Mouse (Mus musculus) left cerebral cortex, adult 11 months (tissue): ENCODE measurements around the gene Tmc3.

Experiments used
- DNase-seq: peaks from one replicate; pipeline ENCODE4 v3.0.0; 2022; ENCODE audit warnings: low spot score

Tmc3 gene

GRCm38 (mm10) chr7:83637781-83638583 lies 53.3 kb downstream of the Tmc3 start:
- no peak for DNase-seq

DNA sequence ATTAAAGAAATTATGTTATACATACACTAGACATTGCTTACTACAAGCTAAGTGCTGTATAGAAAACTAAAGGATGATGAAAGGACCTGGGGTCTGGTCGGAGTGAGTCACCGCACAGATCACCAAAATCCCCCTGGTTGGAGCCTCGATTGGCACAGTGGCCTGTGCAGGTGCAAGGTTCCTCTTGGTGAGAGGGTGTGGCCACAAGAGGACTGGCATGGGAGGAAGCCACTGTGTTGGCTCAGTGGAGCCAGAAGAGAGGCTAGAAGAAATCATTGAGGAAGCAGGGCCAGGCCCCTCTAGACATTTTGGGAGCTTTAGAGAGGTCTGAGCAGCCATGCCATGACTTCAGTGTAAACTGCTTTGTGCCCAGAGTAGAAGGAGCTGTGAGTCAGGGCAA lies 54.4 kb downstream of the Tmc3 start:
- no peak for DNase-seq

GRCm38 (mm10) chr7:83640581-83640980 lies 55.9 kb downstream of the Tmc3 start:
- DNase-seq: no peak

- DNase-seq: no peak
Observed at GRCm38 (mm10) chr7:83641163-83641562, 56.4 kb downstream of the Tmc3 start.

- no peak for DNase-seq
Observed at GRCm38 (mm10) chr7:83643581-83643980, 58.9 kb downstream of the Tmc3 start.

GRCm38 (mm10) chr7:83644761-83645160 lies 60.0 kb downstream of the Tmc3 start:
- DNase-seq: no peak

- no peak for DNase-seq
Observed at GRCm38 (mm10) chr7:83645476-83645875, 60.7 kb downstream of the Tmc3 start.

DNA sequence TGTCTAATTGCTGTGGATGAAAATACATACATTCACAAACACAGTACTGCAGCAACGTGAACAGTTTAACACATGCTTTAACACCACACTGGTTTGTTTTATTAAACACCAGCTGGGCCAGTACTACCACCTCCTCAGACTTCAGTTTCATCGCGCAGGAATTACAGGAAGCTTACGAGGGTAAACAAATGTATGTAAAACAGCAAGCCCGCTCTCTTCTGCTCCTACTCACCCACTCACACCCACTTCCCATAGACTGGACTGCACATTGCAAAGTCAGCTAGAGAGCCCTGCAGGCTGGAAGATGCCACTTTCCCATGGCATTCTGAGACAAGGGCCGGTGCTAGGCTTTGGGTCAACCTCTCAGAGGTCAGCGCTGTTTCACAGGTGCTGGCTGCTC lies 64.1 kb downstream of the Tmc3 start:
- no peak for DNase-seq

GRCm38 (mm10) chr7:83650638-83651037 lies 65.9 kb downstream of the Tmc3 start:
- no peak for DNase-seq

- DNase-seq: no peak
Observed at GRCm38 (mm10) chr7:83652498-83652897, 67.8 kb downstream of the Tmc3 start.

GRCm38 (mm10) chr7:83653605-83654051 lies 68.9 kb downstream of the Tmc3 start:
- no peak for DNase-seq

DNA sequence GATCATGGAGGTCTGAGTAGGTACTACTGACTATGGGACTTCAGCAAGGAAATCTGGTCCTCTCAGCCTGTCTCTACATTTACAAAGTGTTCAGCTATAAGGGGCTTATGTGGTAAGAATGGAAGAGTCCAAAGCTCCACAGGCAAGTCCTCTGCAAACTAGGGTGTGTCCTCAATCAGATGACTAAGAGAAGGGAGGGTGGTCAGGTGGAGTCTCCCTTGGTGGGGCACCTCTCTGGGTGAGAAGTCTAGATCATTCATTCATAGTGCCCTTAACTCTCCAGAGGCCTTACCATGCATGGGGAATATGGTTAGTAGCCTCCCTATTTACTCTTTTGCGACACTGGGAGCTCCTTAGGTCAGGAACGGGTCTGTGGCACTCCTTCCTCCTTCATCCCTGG lies 69.5 kb downstream of the Tmc3 start:
- no peak for DNase-seq

GRCm38 (mm10) chr7:83654938-83655630 lies 70.4 kb downstream of the Tmc3 start:
- no peak for DNase-seq

GRCm38 (mm10) chr7:83658716-83659115 lies 74.0 kb downstream of the Tmc3 start:
- DNase-seq: no peak

- DNase-seq: no peak
Observed at GRCm38 (mm10) chr7:83659159-83660065, 74.7 kb downstream of the Tmc3 start.

DNA sequence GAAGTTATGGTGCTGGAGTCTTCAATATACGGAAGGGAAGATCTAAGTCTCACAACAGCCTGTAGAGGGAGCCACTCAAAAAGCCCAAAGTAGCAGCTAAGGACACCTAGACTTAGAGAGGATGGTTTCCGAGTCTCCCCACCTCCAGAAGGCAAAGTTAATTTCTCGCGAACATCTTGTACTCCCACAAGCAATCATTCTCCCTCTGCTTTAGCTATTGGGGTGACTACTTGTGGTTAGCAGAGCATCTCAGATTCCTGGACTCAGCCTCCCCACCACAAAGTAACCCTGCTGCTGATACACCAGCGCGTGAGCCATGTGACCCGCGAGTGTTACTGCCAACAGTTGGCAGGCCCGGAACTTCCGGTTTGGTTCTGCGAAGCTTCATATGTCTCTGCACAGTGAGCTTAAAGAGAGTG lies 75.6 kb downstream of the Tmc3 start:
- DNase-seq: no peak

- DNase-seq: no peak
Observed at GRCm38 (mm10) chr7:83661031-83661430, 76.3 kb downstream of the Tmc3 start.

DNA sequence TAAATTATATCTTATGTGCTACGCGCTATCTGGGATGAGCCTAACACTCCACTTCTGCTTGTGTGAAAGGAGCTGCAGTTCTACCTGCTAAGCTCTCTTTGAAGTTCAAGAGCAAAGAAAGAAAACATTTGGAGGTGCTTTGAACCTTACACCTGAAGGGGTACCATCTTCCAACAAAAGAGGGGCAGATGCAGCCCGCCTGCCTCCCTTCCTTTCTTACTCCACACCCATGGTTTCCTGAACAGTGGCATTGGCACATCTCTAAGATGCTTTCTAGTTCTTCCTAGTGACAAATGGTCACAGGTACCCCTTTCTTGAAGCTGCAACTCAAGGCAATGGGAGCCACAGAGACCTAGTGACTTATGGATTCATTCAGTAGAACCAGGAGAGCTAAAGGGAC lies 77.0 kb downstream of the Tmc3 start:
- DNase-seq: no peak

DNA sequence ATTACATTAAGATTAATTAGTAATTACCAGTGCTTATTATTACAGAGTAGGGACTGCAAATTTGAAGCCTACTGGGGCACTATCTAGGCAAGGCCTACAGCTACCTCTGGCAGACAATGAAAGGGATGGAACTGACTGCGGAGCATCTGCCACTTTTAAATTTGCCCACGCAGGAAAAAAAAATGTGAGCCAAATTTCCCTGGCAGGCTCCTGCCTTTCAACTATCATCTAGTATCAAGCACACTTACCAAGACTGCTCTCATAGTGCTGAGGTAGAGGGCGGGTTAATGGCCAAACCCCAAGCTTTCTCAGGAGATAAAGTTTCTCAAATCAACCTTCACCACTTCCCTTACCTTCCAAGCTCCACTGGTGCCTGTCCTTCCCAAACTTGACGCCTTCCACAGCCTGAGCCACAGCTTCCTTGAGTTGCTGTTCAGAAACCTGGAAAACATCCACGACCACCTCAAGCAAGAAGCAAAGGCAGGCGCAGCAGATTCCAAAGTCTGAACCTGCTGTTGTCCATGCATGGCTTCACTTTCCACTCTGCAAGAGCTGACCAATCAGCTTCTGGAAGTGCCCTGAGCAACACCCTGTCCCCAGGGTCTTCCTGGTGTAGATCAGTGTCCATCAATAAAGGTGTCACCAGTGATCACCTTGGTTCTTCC lies 78.1 kb downstream of the Tmc3 start:
- DNase-seq: no peak

- DNase-seq: no peak
Observed at GRCm38 (mm10) chr7:83666087-83666595, 81.4 kb downstream of the Tmc3 start.

GRCm38 (mm10) chr7:83667936-83668645 lies 83.4 kb downstream of the Tmc3 start:
- DNase-seq: no peak
